Mouse (Mus musculus) c-Kit-positive CD71-positive TER-119-positive erythroid progenitor cells, embryonic 14.5 days (primary cell): ENCODE data around the gene Rcbtb2.

Experiments
- DNase-seq: peaks from one replicate; pipeline ENCODE4 v3.0.0-alpha.2; 2013; ENCODE audit warnings: low spot score

Rcbtb2 gene

DNA sequence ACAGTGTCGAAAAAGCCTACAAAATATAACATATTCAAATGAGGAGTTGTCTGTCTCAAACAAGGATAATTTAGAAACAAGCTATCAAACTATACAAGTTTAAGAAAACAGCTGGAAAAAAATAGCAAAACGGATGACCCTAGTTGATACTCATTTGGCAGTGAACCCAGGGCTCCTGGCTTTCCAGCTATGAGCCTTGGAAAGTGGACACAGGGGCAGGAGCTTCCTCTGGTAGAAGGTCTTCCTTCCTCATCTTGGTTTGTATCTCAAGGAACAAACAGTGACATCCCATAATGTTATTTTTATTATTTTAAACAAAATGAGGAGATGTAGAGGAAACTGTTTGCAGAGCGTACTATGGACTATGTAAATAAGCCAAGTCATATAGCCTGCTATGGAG, 25.3 kb downstream of the Rcbtb2 start:
- DNase-seq: no peak

- DNase-seq: no peak
Observed at GRCm38 (mm10) chr14:73161303-73161702, 38.5 kb downstream of the Rcbtb2 start.

DNA sequence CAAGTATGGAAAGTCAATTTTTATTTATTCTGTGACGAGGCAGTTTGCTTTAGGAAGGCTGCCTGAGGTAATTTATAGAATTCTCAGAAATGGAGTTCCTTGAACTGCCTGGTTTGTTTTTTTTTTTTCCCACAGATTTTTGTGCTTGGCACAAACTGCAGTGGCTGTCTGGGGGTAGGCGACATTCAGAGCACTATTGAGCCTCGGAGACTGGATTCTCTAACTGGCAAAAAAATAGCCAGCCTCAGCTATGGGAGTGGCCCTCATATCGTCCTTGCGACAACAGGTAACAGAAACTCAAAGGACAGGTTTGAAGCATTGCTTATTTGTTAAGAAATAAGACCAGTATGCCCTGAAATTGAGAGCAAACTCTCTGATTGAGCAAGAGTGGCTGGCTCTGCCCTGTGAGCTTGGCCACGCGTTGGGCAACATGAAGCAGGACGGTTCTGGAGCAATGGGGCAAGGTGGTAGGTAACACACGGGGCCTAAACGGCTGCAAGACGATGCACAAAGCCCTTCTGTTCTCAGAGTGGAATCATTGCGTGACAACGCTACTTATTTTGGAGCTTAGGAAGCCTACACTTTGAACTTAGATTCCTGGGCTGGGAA, 39.5 kb downstream of the Rcbtb2 start:
- DNase-seq: no peak

DNA sequence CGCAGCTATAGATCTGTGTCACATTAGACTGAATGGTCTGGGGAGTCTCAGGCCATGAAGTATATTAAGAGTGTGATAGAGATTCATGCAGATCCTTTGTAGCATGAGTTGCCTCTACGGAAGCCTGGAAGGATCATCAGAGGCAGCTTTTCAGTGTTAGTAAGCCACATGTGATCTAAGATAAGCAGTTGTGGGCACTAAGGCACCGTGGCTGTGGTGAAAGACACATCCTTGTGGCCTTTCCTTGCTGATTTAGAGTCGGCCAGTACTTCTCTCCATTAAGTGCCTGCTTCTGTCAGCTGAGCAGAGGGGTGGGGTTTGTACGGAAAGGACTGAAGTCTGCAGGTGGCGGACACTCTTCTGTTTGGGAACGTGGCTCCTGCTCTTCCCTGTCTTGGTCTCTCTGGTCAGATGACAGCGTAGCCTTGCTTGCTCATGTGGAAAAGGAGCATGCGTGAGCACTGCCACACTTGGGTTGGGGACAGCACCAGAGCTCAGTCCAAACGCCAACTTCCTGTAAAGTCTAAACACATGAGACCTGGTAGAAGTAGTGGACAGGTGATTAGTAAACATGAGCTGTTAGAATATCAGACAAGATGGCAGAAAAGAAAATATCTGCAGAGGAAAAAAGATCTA, 40.6 kb downstream of the Rcbtb2 start:
- no peak for DNase-seq

DNA sequence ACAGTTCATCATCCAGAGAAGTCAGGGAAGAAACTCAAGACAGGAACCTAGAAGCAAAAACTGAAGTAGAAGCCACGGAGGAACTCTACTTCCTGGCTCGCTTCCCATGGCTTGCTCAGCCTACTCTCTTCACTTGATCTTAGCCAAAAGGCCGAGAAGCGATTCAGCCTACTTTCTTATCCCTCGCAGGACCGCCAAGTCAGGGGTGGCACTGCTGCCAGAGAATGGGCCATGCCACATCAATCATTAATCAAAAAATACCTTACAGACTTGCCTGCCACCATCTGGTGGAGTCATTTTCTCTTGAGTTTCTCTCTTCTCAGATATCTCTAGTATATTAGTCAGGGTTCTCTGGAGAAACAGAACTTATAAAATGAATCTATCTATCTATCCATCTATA, 42.3 kb downstream of the Rcbtb2 start:
- no peak for DNase-seq

- DNase-seq: no peak
Observed at GRCm38 (mm10) chr14:73168605-73169004, 45.8 kb downstream of the Rcbtb2 start.

- no peak for DNase-seq
Observed at GRCm38 (mm10) chr14:73169926-73170844, 47.3 kb downstream of the Rcbtb2 start.

GRCm38 (mm10) chr14:73172196-73173011, 49.6 kb downstream of the Rcbtb2 start:
- DNase-seq: no peak

GRCm38 (mm10) chr14:73173662-73174061, 50.8 kb downstream of the Rcbtb2 start:
- no peak for DNase-seq

- no peak for DNase-seq
Observed at GRCm38 (mm10) chr14:73174091-73174995, 51.5 kb downstream of the Rcbtb2 start.

DNA sequence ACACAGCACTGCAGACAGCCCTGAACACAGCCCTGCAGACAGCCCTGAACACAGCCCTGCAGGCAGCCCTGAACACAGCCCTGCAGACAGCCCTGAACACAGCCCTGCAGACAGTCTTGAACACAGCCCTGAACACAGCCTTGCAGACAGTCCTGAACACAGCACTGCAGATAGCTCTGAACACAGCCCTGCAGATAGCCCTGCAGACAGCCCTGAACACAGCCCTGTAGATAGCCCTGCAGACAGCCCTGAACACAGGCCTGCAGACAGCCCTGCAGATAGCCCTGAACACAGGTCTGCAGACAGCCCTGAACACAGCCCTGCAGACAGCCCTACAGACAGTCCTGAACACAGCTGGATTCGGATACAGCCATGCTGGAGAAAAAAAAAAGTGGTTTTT, 52.2 kb downstream of the Rcbtb2 start:
- DNase-seq: no peak

GRCm38 (mm10) chr14:73175814-73176213, 53.0 kb downstream of the Rcbtb2 start:
- peak; percentile 4 for DNase-seq

DNA sequence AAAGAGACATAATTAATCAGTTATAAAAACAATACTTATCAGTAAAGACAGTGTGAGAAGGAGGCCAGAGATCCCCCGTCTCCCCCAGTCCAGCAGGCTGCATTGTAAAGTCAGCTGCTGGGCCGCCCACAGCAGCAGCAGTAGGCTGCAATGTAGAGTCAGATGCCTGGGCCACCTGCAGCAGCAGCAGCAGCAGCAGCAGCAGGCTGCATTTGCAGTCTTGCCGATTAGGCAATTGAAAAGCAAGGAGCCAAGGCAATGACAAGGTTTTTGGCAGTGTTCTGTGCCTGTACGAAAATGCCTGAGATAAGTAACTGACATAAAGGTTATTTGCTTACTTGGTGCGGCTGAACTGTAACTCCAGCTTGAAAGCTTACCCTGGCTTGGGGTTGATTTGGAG, 53.4 kb downstream of the Rcbtb2 start:
- DNase-seq: no peak

GRCm38 (mm10) chr14:73177961-73178360, 55.1 kb downstream of the Rcbtb2 start:
- DNase-seq: no peak

DNA sequence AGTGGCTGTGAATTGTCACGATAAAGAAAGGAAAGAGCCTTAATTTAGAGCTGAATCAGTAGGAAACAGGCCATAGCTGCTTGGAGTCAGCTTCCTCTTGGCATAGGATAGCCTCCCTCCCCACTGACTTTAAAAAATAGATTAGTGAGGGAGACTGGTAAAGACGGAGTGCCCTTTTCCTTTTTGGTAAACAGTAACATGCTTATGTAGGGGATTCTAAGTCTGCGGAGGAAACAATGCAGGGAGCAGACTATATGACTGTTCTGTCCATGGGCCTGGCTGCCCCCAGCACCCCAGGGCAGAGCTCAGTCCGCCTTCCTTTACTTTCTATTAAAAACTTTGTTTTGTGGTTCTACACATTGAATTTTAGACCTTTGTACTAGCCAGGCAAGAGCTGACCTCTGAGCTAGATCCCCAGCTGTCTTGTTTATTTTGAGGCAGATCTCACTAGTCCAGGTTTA, 56.4 kb downstream of the Rcbtb2 start:
- no peak for DNase-seq

- no peak for DNase-seq
Observed at GRCm38 (mm10) chr14:73180671-73181070, 57.8 kb downstream of the Rcbtb2 start.

DNA sequence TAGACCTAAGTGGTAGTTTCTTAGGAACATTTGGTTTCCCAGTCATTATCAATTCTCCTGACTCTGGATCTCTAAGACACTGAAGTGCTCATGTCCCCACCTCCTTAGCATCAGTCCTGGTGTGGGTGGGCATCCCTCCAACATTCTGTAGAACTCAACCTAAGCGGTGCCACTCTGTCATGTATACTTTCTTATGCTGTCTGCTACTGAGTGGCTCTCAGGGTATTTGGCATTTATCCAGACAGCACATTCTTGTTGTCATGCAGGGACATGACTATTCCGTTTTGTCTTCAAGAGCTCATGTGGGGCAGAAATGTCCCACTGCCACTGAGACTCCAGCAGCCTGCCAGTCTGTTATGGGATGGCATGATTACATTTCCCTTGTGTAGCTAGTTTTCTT, 58.3 kb downstream of the Rcbtb2 start:
- no peak for DNase-seq

DNA sequence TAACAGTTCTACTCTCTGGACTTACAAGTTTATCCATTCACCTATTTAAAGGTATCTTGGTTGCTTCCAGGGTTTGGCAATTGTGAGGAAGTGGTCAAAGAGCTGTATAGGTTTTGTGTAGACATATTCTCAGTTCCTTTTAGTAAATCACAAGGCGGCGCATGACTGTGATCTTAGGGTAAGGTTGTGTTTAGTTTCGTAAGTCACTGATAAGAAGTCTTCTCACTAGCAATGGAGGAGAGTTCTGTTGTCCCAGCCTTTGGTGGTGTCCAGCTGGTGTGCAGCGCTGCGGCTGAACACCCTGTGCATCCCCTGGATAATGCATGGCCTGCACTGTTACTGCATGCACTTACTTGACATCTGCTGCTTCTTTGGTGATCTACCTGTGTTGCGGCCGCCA, 64.0 kb downstream of the Rcbtb2 start:
- no peak for DNase-seq

DNA sequence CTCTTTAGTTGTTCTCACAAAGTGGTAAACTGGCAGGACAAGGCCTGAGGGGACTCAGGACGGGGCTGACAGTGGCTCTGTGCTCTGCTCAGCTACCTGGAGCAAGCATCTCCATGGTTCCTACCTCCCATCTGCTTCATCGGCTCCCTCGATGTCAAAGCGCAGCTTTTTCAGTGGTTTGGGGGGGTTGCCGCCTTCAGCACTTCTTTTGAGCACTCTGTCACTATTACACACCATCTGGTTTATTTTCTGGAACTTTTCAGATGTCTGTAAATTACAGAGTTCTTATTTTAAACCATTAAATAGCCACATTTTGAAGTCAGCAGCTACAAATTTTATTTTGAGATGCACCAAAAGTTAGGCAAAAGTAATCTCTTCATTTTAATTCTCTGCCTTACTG, 76.2 kb downstream of the Rcbtb2 start:
- no peak for DNase-seq

DNA sequence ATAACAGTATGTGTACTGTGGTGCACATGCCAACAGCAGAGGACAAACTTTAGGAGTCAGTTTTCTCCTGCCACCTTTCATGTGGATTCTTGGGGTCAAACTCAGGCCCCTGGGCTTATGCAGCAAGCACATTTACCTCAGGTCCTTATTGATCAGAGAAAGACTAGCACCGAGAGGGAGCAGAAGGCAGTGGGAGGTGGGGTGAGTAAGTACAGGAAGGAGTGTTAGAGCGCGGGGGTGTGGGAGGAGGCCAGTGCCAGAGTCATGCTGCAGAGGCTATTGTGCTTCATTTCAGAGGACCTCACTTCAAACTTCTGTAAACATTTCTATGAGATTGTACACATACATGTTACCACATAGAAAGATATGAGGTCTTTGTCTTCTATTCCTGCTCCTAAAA, 78.6 kb downstream of the Rcbtb2 start:
- no peak for DNase-seq

DNA sequence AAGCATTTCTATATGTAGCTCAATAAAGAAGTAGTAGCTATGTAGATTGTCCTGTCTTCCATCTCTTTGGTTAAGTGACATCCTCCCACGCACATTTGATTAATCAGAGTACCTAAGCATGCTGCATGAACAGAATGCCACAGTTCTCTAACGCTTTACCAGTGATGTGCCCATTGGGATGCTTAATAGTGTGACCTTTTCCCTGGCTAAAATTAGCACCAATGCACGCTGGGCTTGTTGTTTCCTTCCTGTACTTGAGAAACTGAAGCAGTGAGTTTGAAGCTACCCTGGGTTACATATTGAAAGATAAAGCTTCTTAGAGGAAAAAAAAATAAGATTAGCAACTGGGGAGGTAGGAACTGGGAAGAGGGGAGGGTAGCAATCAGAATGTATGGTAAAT, 81.2 kb downstream of the Rcbtb2 start:
- DNase-seq: no peak
